8 mouse cellular contexts compared by ENCODE assay signal in the genomic region with DNA sequence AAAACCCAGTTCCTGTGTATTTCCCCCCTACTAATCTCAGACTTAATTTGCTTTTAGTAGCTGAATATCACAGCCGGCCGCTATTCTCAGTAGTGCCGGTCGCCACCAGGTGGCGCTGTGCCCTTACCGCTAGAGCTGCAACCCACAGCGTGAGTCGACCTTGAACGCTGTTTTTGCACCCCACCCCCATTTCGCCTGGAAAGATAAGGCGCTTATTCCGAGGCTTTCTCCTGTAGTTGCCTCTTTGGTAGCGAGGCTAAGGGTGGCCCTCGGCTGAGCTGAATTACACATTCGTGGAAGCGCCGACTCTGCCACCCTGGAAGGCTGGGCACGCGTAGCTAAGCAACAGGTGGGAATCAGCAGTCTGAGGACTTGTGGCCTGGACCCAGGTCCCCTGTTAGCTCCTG. TPM values are rescaled to one million over a fixed set of nuclear protein-coding genes. Genes with fewer than 3 reads are reported as not detected.
A peak's percentile ranks its signal among the peaks of the same experiment; 100 is the strongest.
DNase-seq lines count a peak whose midpoint lies in the region; ATAC-seq and TF ChIP-seq lines count a peak whose summit lies in the region.

No protein-coding gene starts in this region.

- H3K4me1 ChIP-seq in intestine, postnatal 0 days (replicated peaks; ENCODE audit: control insufficient read depth, insufficient read depth, low read length) = no peaks in the 10 kb centered on the region
- H3K4me1 ChIP-seq in liver, adult 2 months (ENCODE audit: control insufficient read depth, insufficient read depth, low read length) = 0 out of 2 replicates have a peak, but pooled peaks cover 4% of the 10 kb centered on the region

- no peaks in the 10 kb centered on the region for H3K79me2 ChIP-seq in liver, adult 2 months (ENCODE audit: control insufficient read depth, insufficient read depth, low read length)
- H3K79me2 ChIP-seq in myocyte (ENCODE audit: control insufficient read depth, insufficient read depth) = no peaks in the 10 kb centered on the region

- TF ChIP-seq CTCF in intestine, postnatal 0 days (IDR thresholded peaks at IDR 0.05; ENCODE audit: low read depth) = peak; percentile 96
- TF ChIP-seq CTCF in liver, adult 2 months (IDR thresholded peaks at IDR 0.05; ENCODE audit: low read depth, low read length) = peak; percentile 96

- no peaks in the 10 kb centered on the region for H3K9me3 ChIP-seq in intestine, postnatal 0 days (ENCODE audit: control insufficient read depth)

- H3K4me2 ChIP-seq in intestine, postnatal 0 days (replicated peaks; ENCODE audit: low read depth) = peak overlapping the region; percentile 63
- H3K4me2 ChIP-seq in myocyte (ENCODE audit: low read depth) = peak overlapping the region; percentile 73

- ATAC-seq in intestine, postnatal 0 days = peak; percentile 78

- DNase-seq in urinary bladder, adult 18-20 months (ENCODE audit: low spot score in 2 of 2) = peak; percentile 31 to 61
- no peak for DNase-seq in urinary bladder, postnatal 10 days (ENCODE audit: low spot score)
- DNase-seq in embryo, embryonic 10.5 days (ENCODE audit: low spot score) = peak; percentile 87
- DNase-seq in gastrocnemius, postnatal 36 days = peak; percentile 47 to 62
- DNase-seq in liver, adult 2 months (ENCODE audit: extremely low read depth, low read depth, low spot score) = peak; percentile 69
- DNase-seq in spleen, postnatal 4 days (ENCODE audit: low spot score in 2 of 2) = peak; percentile 82 to 95

- H3K4me3 ChIP-seq in intestine, postnatal 0 days (ENCODE audit: low read depth, low read length) = no peak overlapping the region
- H3K4me3 ChIP-seq in liver, adult 2 months (ENCODE audit: insufficient read depth, low read depth, low read length) = no peak overlapping the region
- H3K4me3 ChIP-seq in myocyte = no peak overlapping the region

- TF ChIP-seq POLR2A in liver, adult 2 months (IDR thresholded peaks at IDR 0.05; ENCODE audit: extremely low read depth, insufficient read depth, low read length) = no peak
- TF ChIP-seq POLR2A in myocyte (IDR thresholded peaks at IDR 0.05; ENCODE audit: insufficient read length, low read depth) = no peak

- no peak overlapping the region for H3K9ac ChIP-seq in intestine, postnatal 0 days (ENCODE audit: low read depth, low read length)
- no peak overlapping the region for H3K9ac ChIP-seq in liver, adult 2 months (ENCODE audit: low read depth, low read length)

- H3K27me3 ChIP-seq in intestine, postnatal 0 days (replicated peaks; ENCODE audit: control insufficient read depth, insufficient read depth, low read length) = no peaks in the 10 kb centered on the region
- no peaks in the 10 kb centered on the region for H3K27me3 ChIP-seq in liver, adult 2 months (ENCODE audit: control insufficient read depth, insufficient read depth, low read length)
- H3K27me3 ChIP-seq in myocyte (ENCODE audit: control insufficient read depth, insufficient read depth, insufficient read length) = peaks cover 14% of the 10 kb centered on the region

- no peaks in the 10 kb centered on the region for H3K36me3 ChIP-seq in intestine, postnatal 0 days (ENCODE audit: control insufficient read depth, insufficient read depth)
- H3K36me3 ChIP-seq in liver, adult 2 months (ENCODE audit: control insufficient read depth, insufficient read depth, low read length) = no peaks in the 10 kb centered on the region
- no peaks in the 10 kb centered on the region for H3K36me3 ChIP-seq in myocyte (ENCODE audit: control insufficient read depth, insufficient read depth)

- WGBS in intestine, postnatal 0 days = 11% methylated on average over 19 of the region's 19 CpGs
- 21% methylated on average over 19 of the region's 19 CpGs for WGBS in liver, adult 2 months

- intact Hi-C loops in gastrocnemius, postnatal 36 days (cut with DNase I) = loop anchor here (5.0 kb wide), 1 partner anchor 36 kb away; no protein-coding TSS in a partner anchor

- H3ac ChIP-seq in myocyte (ENCODE audit: control insufficient read depth, insufficient read length) = no peak overlapping the region

- no peak overlapping the region for H3K27ac ChIP-seq in intestine, postnatal 0 days (ENCODE audit: low read depth, low read length)
- no peak overlapping the region for H3K27ac ChIP-seq in liver, adult 2 months (replicated peaks; ENCODE audit: insufficient read depth, low read depth, low read length)

TF ChIP-seq in myocyte, 11 proteins besides CTCF, POLR2A, EP300 and RAD21:
- TF ChIP-seq POLR2AphosphoS2 (IDR thresholded peaks at IDR 0.05; ENCODE audit: insufficient read length, low read depth) (no peak), TCF12 (IDR thresholded peaks at IDR 0.05; ENCODE audit: insufficient read depth, poor library complexity, severe bottlenecking) (no peak), USF1 (IDR thresholded peaks at IDR 0.05; ENCODE audit: low read depth) (no peak), MYOD1 (IDR thresholded peaks at IDR 0.05; ENCODE audit: control insufficient read depth in 1 of 3, insufficient read length in 2 of 3, low read depth in 2 of 3) (peak in 1 of 3 experiments; percentile 13), MAX (IDR thresholded peaks at IDR 0.05; ENCODE audit: low read depth) (no peak), REST (IDR thresholded peaks at IDR 0.05; ENCODE audit: insufficient read depth, insufficient read length) (no peak), TCF3 (IDR thresholded peaks at IDR 0.05; ENCODE audit: insufficient read length, low read depth) (no peak), CEBPB (IDR thresholded peaks at IDR 0.05; ENCODE audit: insufficient read depth, poor library complexity, severe bottlenecking) (no peak), E2F4 (IDR thresholded peaks at IDR 0.05; ENCODE audit: insufficient read depth) (no peak), SRF (IDR thresholded peaks at IDR 0.05; ENCODE audit: control insufficient read depth, insufficient read length, low read depth) (no peak), MYOG (IDR thresholded peaks at IDR 0.05; ENCODE audit: control insufficient read depth in 1 of 3, insufficient read depth in 1 of 3, insufficient read length in 2 of 3, low read depth in 2 of 3) (peak in 1 of 3 experiments; percentile 5)

RNA-seq across cellular contexts. Expression of a gene that starts 8.9 kb away (rescaled TPM):
- 1 to 10 TPM; 6.0 to 8.6 TPM for total RNA-seq in gastrocnemius, postnatal 36 days (2021)
- 42.3 and 51.1 TPM in 2 replicates for polyA plus RNA-seq in intestine, postnatal 0 days (2015; fragmentation: Nextera tagmentation; extraction: Ambion mirVana)
- 17.5 and 21.1 TPM in 2 replicates for total RNA-seq in liver, adult 2 months (2014; rRNA removed)
- 38.6 and 46.0 TPM in 2 replicates for polyA plus RNA-seq in liver, adult 2 months (2012; rRNA removed)
- 122 TPM for polyA plus RNA-seq in myocyte (2012; fragmentation: generic; extraction: Trizol)

RNA-seq across cellular contexts. Expression of a gene that starts 22.9 kb away (rescaled TPM):
- not detected for total RNA-seq in gastrocnemius, postnatal 36 days (2021)
- polyA plus RNA-seq in intestine, postnatal 0 days (2015; fragmentation: Nextera tagmentation; extraction: Ambion mirVana) = 0.14 and 0.31 TPM in 2 replicates
- total RNA-seq in liver, adult 2 months (2014; rRNA removed) = not detected in 2 replicates
- not detected in 2 replicates for polyA plus RNA-seq in liver, adult 2 months (2012; rRNA removed)
- 1.1 TPM for polyA plus RNA-seq in myocyte (2012; fragmentation: generic; extraction: Trizol)

RNA-seq across cellular contexts. Expression of a gene that starts 24.6 kb away (rescaled TPM):
- total RNA-seq in gastrocnemius, postnatal 36 days (2021) = not detected
- polyA plus RNA-seq in intestine, postnatal 0 days (2015; fragmentation: Nextera tagmentation; extraction: Ambion mirVana) = 0.04 TPM in 1 of 2 replicates, not detected in the other
- total RNA-seq in liver, adult 2 months (2014; rRNA removed) = not detected in 2 replicates
- polyA plus RNA-seq in liver, adult 2 months (2012; rRNA removed) = not detected in 2 replicates
- 0.38 TPM for polyA plus RNA-seq in myocyte (2012; fragmentation: generic; extraction: Trizol)

RNA-seq across cellular contexts. Expression of a gene that starts 40.5 kb away (rescaled TPM):
- total RNA-seq in gastrocnemius, postnatal 36 days (2021) = 1 to 10 TPM; 3.1 to 4.5 TPM
- 8.5 and 8.6 TPM in 2 replicates for polyA plus RNA-seq in intestine, postnatal 0 days (2015; fragmentation: Nextera tagmentation; extraction: Ambion mirVana)
- total RNA-seq in liver, adult 2 months (2014; rRNA removed) = 5.9 and 8.0 TPM in 2 replicates
- 13.2 and 13.7 TPM in 2 replicates for polyA plus RNA-seq in liver, adult 2 months (2012; rRNA removed)
- 12.8 TPM for polyA plus RNA-seq in myocyte (2012; fragmentation: generic; extraction: Trizol)

RNA-seq across cellular contexts. Expression of a gene that starts 48.4 kb away (rescaled TPM):
- under 1 TPM; 0.10 to 0.89 TPM for total RNA-seq in gastrocnemius, postnatal 36 days (2021)
- 0.66 and 1.1 TPM in 2 replicates for polyA plus RNA-seq in intestine, postnatal 0 days (2015; fragmentation: Nextera tagmentation; extraction: Ambion mirVana)
- total RNA-seq in liver, adult 2 months (2014; rRNA removed) = 3.1 and 4.1 TPM in 2 replicates
- polyA plus RNA-seq in liver, adult 2 months (2012; rRNA removed) = 2.1 and 3.3 TPM in 2 replicates
- not detected for polyA plus RNA-seq in myocyte (2012; fragmentation: generic; extraction: Trizol)
